Mouse (Mus musculus) megakaryocyte, embryonic 14.5 days (primary cell): ENCODE measurements around the gene Golga2. TPM values are rescaled to one million over a fixed set of nuclear protein-coding genes. Genes with fewer than 3 reads are reported as not detected.

ENCODE experiments used
- H3K27me3 ChIP-seq: replicated peaks from 2 replicates; pipeline ENCODE3; 2012; ENCODE audit warnings: inconsistent platforms
- H3K36me3 ChIP-seq: replicated peaks from 2 replicates; pipeline ENCODE3; 2012; ENCODE audit warnings: low read length, inconsistent platforms, mixed read lengths
- H3K4me1 ChIP-seq: 2 replicates; pipeline ENCODE4 v1.6.1; 2012; ENCODE audit warnings: inconsistent platforms
- H3K4me3 ChIP-seq: replicated peaks from 2 replicates; pipeline ENCODE3; 2012; ENCODE audit warnings: moderate library complexity, mild to moderate bottlenecking, inconsistent platforms
- H3K9me3 ChIP-seq: 2 replicates; pipeline ENCODE4 v1.6.1; 2012; ENCODE audit warnings: inconsistent platforms
- FLI1 ChIP-seq: IDR thresholded peaks from 2 replicates; pipeline ENCODE4 v1.6.1; 2012; ENCODE audit warnings: low read length, inconsistent platforms, mixed read lengths
- GATA1 ChIP-seq: IDR thresholded peaks from 3 replicates; pipeline ENCODE4 v1.6.1; 2012; ENCODE audit warnings: mixed read lengths, low read length, inconsistent platforms, borderline replicate concordance
- polyA plus RNA-seq: library from polyadenylated mRNA; stranded (reverse); fragments of >175 nt; gene quantifications from 2 replicates; pipeline ENCODE4 v1.2.3, GENCODE M21; 2012; ENCODE audit warnings: low replicate concordance; ENCODE audit not compliant: insufficient read depth

Gene Golga2
- polyA plus RNA-seq, 1 experiment, result 26.0 TPM

- Histone ChIP-seq H3K27me3 (peaks cover 2% of the 10 kb centered on the region), H3K4me1 (peaks cover 48% of the 10 kb centered on the region), H3K4me3 (no peak overlapping the region), H3K9me3 (no peaks in the 10 kb centered on the region), H3K36me3 (peaks cover 84% of the 10 kb centered on the region)
- TF ChIP-seq GATA1 (no peak), FLI1 (no peak)
These were observed 20.1 kb downstream of the Golga2 start for GRCm38 (mm10) chr2:32307247-32307798.

GRCm38 (mm10) chr2:32307941-32308760, 21.0 kb downstream of the Golga2 start:
- Histone ChIP-seq H3K4me3 (no peak overlapping the region), H3K9me3 (no peaks in the 10 kb centered on the region), H3K36me3 (peaks cover 76% of the 10 kb centered on the region), H3K27me3 (peaks cover 10% of the 10 kb centered on the region), H3K4me1 (peaks cover 56% of the 10 kb centered on the region)
- TF ChIP-seq GATA1, result no peak
- no peak for TF ChIP-seq FLI1

DNA sequence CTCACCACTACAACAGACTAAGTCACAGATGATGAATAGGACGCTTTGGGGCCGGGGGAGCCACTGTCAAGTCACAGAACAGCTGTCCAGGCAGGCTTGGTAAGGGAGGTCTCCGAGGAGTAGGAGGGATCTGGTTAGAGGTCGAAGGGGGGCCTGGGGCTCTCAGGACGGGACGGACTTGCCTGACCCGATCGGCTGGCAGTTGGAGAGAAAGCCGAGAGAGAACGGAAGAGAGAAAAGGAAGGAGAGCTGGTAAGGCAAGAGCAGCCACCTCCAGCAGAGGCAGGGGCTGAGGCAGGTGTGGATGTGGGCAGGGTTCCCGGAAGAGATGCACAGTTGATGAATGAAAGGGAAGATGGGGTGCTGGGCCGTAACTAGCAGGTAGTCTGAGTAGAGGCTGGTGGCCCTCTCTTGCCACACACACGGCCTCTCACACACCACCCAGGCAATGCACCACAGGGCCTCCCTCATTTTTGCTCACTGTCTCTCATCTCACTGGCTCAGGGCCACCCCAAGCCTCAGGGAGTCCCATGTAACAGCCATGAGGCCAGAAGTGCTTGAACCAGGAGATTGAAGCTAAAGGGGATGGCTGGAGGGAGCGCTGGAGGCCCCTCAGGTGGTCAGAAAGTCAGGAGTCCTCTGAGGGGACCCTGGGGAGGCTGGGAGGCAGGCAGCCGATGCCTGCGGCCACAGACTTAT, 21.8 kb downstream of the Golga2 start:
- no peaks in the 10 kb centered on the region for H3K9me3 ChIP-seq
- TF ChIP-seq GATA1, result no peak
- TF ChIP-seq FLI1, result no peak
- peaks cover 14% of the 10 kb centered on the region for H3K27me3 ChIP-seq
- H3K4me3 ChIP-seq, result no peak overlapping the region
- H3K4me1 ChIP-seq, result peaks cover 54% of the 10 kb centered on the region
- peaks cover 67% of the 10 kb centered on the region for H3K36me3 ChIP-seq

DNA sequence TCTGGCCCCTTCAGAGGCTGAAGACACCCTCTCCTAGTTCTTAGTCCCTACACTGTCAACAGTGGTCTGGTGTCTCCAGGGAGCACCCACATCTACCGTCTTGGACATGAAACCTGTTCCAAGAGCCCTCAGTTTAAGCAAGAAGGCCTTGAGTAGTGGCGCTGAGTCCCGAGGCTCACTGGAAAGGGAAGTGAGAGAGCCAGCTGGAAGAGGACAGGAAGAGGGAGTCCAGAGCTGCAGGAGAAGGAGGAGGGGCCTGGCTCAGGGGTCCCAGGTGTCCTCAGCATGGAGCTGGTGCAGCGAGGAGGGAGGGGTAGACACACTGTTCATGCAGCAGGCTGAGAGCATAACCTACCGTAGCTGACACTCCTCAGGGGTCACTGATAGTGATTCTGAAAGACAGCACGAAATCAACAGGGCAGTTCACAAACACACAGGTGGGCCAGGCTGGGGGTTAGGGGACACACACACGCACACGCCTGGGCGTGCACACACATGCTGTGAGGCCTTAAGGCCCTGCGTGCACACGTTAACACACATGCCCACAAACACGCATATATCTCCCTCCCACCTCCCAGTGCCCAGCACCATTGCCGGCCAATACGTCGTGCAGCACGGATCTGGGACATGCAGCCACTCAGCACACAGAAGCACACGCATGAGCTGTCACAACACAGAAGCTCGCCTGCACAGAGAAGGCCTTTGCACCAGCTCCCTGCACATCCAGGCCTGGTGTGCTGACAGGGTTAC, 23.1 kb downstream of the Golga2 start:
- peak overlapping the region; percentile 86 for H3K4me3 ChIP-seq
- TF ChIP-seq GATA1 (no peak), FLI1 (no peak)
- H3K36me3 ChIP-seq, result peaks cover 55% of the 10 kb centered on the region
- H3K4me1 ChIP-seq, result peaks cover 59% of the 10 kb centered on the region
- H3K9me3 ChIP-seq, result no peaks in the 10 kb centered on the region
- peaks cover 20% of the 10 kb centered on the region for H3K27me3 ChIP-seq

DNA sequence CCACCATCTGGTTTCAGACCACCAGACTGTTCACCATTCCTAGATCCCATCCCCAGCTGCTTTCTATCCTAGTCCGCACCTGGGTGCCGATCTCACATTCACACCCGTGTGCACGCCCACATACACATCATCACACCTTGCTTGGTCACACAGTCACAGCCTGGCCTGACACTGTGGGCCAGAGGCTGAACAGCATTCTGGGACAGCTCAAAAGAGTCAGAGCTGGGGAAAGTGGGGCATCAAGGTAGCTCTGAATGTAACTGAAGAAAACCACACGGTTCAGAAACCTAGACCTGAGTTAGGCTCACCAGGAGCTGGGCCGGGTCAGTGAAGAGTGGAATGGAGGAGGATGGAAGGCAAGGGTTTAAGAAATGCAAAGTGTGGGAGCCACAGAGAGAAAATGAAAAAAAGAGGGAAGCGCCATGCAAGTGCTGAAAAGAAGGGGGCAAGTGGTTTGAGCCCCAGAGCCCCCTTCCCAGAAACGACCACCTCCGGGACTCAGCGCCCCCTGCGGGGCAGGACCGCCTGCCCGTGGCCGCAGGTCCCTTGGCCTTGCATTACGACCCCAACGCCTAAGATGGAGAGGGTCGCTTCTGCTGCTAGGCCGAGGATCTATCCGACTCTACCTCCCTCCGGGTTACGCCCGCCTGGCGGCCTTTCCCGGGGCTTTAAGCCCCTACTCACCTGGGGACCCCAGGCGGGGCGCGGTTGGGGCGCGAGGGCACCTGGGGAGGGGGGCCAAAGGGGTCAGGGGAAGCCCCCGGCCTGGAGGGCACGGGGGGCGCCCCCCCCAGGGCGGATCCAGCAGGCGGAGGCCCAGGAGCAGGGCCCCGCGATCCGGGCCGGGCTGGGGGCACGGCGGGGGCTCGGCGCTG, 24.5 kb downstream of the Golga2 start:
- TF ChIP-seq FLI1 (no peak), GATA1 (no peak)
- no peaks in the 10 kb centered on the region for H3K9me3 ChIP-seq
- peaks cover 41% of the 10 kb centered on the region for H3K36me3 ChIP-seq
- H3K4me1 ChIP-seq, result peaks cover 64% of the 10 kb centered on the region
- peaks cover 31% of the 10 kb centered on the region for H3K27me3 ChIP-seq
- peak overlapping the region; percentile 94 for H3K4me3 ChIP-seq

DNA sequence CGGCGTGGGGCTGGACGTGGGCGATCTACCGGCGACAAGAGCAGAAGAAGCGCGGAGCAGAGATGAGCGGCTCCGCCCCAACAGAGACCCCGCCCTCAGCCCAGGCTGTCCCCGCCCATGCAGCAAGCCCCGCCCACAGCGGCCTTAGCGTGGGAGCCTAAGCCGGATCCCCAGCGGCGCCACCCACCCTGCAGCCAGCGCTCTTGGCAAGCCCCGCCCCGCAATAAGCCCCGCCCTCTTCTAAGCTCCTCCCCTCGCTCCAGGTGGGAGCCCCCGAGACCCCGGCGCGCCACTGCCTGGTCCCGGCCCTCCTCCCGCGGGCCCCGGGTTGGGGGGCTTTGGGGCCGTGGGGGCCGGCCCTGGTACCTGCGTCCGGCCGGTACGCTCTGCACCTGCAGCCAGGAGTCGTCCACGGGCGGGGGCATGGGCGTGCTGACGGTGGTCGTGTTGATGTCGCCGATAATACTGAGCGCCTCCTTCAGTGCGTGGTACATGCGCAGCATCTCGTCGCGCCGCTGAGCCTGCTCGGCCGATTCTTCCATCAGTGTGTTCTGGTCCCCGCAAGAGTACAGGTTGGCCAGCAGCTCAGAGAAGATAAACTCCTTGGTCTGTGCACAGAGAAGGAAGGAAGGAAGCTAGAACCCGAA, 25.3 kb downstream of the Golga2 start:
- Histone ChIP-seq H3K4me3 (peak overlapping the region; percentile 94), H3K9me3 (no peaks in the 10 kb centered on the region), H3K36me3 (peaks cover 33% of the 10 kb centered on the region), H3K4me1 (peaks cover 72% of the 10 kb centered on the region), H3K27me3 (peaks cover 39% of the 10 kb centered on the region)
- TF ChIP-seq FLI1 (no peak), GATA1 (no peak)

- no peak for TF ChIP-seq FLI1
- no peak for TF ChIP-seq GATA1
- peak overlapping the region; percentile 60 for H3K4me3 ChIP-seq
- H3K27me3 ChIP-seq, result peaks cover 61% of the 10 kb centered on the region
These were observed 27.6 kb downstream of the Golga2 start for GRCm38 (mm10) chr2:32314831-32315230.

DNA sequence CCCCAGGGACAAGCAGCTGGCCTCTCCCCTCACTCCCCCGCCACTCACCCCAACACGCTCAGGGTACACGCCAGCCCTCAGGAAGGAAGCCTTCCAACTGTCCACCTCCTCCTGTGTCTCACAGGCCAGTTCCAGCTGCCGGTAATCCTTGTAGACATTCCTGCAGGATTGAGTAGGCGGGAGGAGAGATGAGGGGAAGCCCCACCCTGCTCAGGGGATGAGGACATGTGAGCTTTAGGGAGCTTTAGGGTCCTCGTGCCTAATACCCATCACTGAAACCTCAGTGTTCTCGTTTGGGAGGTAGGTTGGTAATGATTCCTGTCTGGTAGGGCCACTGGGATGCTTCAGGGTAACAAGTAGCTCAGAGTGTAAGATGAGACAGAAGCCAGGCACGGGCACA, 28.6 kb downstream of the Golga2 start:
- H3K9me3 ChIP-seq, result no peaks in the 10 kb centered on the region
- TF ChIP-seq FLI1 (no peak), GATA1 (no peak)
- no peak overlapping the region for H3K4me3 ChIP-seq
- H3K27me3 ChIP-seq, result peaks cover 70% of the 10 kb centered on the region
- H3K4me1 ChIP-seq, result peaks cover 63% of the 10 kb centered on the region
- peaks cover under 1% of the 10 kb centered on the region for H3K36me3 ChIP-seq

More at GRCm38 (mm10) chr2:32314831-32315230, 27.6 kb downstream of the Golga2 start:
- H3K9me3 ChIP-seq, result no peaks in the 10 kb centered on the region
- peaks cover 67% of the 10 kb centered on the region for H3K4me1 ChIP-seq
- H3K36me3 ChIP-seq, result peaks cover 9% of the 10 kb centered on the region
